Mouse (Mus musculus): ENCODE measurements around the gene Asah2. TPM values are rescaled to one million over a fixed set of nuclear protein-coding genes. Genes with fewer than 3 reads are reported as not detected.

Gene Asah2
- polyA plus RNA-seq, 1 experiment = 6.2 TPM

- TF ChIP-seq CTCF (IDR thresholded peaks at IDR 0.05; ENCODE audit: extremely low read depth, insufficient read depth, low read length) = no peak
- TF ChIP-seq POLR2A (IDR thresholded peaks at IDR 0.05; ENCODE audit: extremely low read depth, insufficient read depth, low read length) = no peak
Measured at GRCm38 (mm10) chr19:31963147-31963546, 144.9 kb downstream of the Asah2 start.

GRCm38 (mm10) chr19:31960434-31960833, 147.6 kb downstream of the Asah2 start:
- Histone ChIP-seq H3K4me1 (ENCODE audit: control insufficient read depth, insufficient read depth, low read length) (no peaks in the 10 kb centered on the region), H3K27ac (ENCODE audit: insufficient read depth, low read length) (no peak overlapping the region), H3K4me3 (ENCODE audit: insufficient read depth, low read length) (no peak overlapping the region)
- TF ChIP-seq CTCF (IDR thresholded peaks at IDR 0.05; ENCODE audit: extremely low read depth, insufficient read depth, low read length) (no peak), POLR2A (IDR thresholded peaks at IDR 0.05; ENCODE audit: extremely low read depth, insufficient read depth, low read length) (no peak)

More at GRCm38 (mm10) chr19:31963147-31963546, 144.9 kb downstream of the Asah2 start:
- Histone ChIP-seq H3K27ac (ENCODE audit: insufficient read depth, low read length) (no peak overlapping the region), H3K4me1 (ENCODE audit: control insufficient read depth, insufficient read depth, low read length) (no peaks in the 10 kb centered on the region), H3K4me3 (ENCODE audit: insufficient read depth, low read length) (no peak overlapping the region)

- no peak overlapping the region for H3K4me3 ChIP-seq (ENCODE audit: insufficient read depth, low read length)
- H3K27ac ChIP-seq (ENCODE audit: insufficient read depth, low read length) = no peak overlapping the region
- H3K4me1 ChIP-seq (ENCODE audit: control insufficient read depth, insufficient read depth, low read length) = no peaks in the 10 kb centered on the region
- TF ChIP-seq CTCF (IDR thresholded peaks at IDR 0.05; ENCODE audit: extremely low read depth, insufficient read depth, low read length) = no peak
- no peak for TF ChIP-seq POLR2A (IDR thresholded peaks at IDR 0.05; ENCODE audit: extremely low read depth, insufficient read depth, low read length)
Measured at GRCm38 (mm10) chr19:31956359-31956758, 151.7 kb downstream of the Asah2 start.

- no peak for TF ChIP-seq CTCF (IDR thresholded peaks at IDR 0.05; ENCODE audit: extremely low read depth, insufficient read depth, low read length)
- TF ChIP-seq POLR2A (IDR thresholded peaks at IDR 0.05; ENCODE audit: extremely low read depth, insufficient read depth, low read length) = no peak
- Histone ChIP-seq H3K4me1 (ENCODE audit: control insufficient read depth, insufficient read depth, low read length) (no peaks in the 10 kb centered on the region), H3K27ac (ENCODE audit: insufficient read depth, low read length) (no peak overlapping the region), H3K4me3 (ENCODE audit: insufficient read depth, low read length) (no peak overlapping the region)
Measured at GRCm38 (mm10) chr19:31954696-31955095, 153.3 kb downstream of the Asah2 start.

- TF ChIP-seq CTCF (IDR thresholded peaks at IDR 0.05; ENCODE audit: extremely low read depth, insufficient read depth, low read length) (no peak), POLR2A (IDR thresholded peaks at IDR 0.05; ENCODE audit: extremely low read depth, insufficient read depth, low read length) (no peak)
- Histone ChIP-seq H3K4me1 (ENCODE audit: control insufficient read depth, insufficient read depth, low read length) (no peaks in the 10 kb centered on the region), H3K4me3 (ENCODE audit: insufficient read depth, low read length) (no peak overlapping the region), H3K27ac (ENCODE audit: insufficient read depth, low read length) (no peak overlapping the region)
Measured at GRCm38 (mm10) chr19:31954267-31954666, 153.7 kb downstream of the Asah2 start.

GRCm38 (mm10) chr19:31953799-31954198, 154.2 kb downstream of the Asah2 start:
- Histone ChIP-seq H3K4me3 (ENCODE audit: insufficient read depth, low read length) (no peak overlapping the region), H3K27ac (ENCODE audit: insufficient read depth, low read length) (no peak overlapping the region), H3K4me1 (ENCODE audit: control insufficient read depth, insufficient read depth, low read length) (no peaks in the 10 kb centered on the region)
- TF ChIP-seq CTCF (IDR thresholded peaks at IDR 0.05; ENCODE audit: extremely low read depth, insufficient read depth, low read length) = no peak
- no peak for TF ChIP-seq POLR2A (IDR thresholded peaks at IDR 0.05; ENCODE audit: extremely low read depth, insufficient read depth, low read length)

- Histone ChIP-seq H3K4me1 (ENCODE audit: control insufficient read depth, insufficient read depth, low read length) (no peaks in the 10 kb centered on the region), H3K4me3 (ENCODE audit: insufficient read depth, low read length) (no peak overlapping the region), H3K27ac (ENCODE audit: insufficient read depth, low read length) (no peak overlapping the region)
- no peak for TF ChIP-seq CTCF (IDR thresholded peaks at IDR 0.05; ENCODE audit: extremely low read depth, insufficient read depth, low read length)
Measured at GRCm38 (mm10) chr19:31950793-31951489, 157.1 kb downstream of the Asah2 start.

Other genes with a start within 250 kb of the Asah2 start
- not detected in 2 replicates for gene A1cf, start 239.4 kb downstream of the Asah2 start, polyA plus RNA-seq (2012; rRNA removed)

All from cortical plate, adult 2 months (tissue).